Mouse (Mus musculus) splenic B cell, adult 2 months (primary cell): ENCODE measurements at regions not wholly inside any gene's neighbourhood (a gene's known extent, or its start where the extent isn't known, plus 50 kb on each side); places are given as distances from the start of the nearest gene placed in this dataset.

ENCODE experiments used
- DNase-seq: peaks from one replicate; pipeline ENCODE4 v3.0.0-alpha.2; 2011; ENCODE audit warnings: low read depth, low spot score
- H3K27me3 ChIP-seq: 2 replicates; pipeline ENCODE4 v1.6.1; 2012; ENCODE audit warnings: mild to moderate bottlenecking, low read length, moderate library complexity, mixed read lengths; ENCODE audit not compliant: control insufficient read depth, poor library complexity, insufficient read depth, severe bottlenecking
- H3K36me3 ChIP-seq: 2 replicates; pipeline ENCODE4 v1.6.1; 2012; ENCODE audit warnings: mild to moderate bottlenecking, low read length, moderate library complexity, mixed read lengths; ENCODE audit not compliant: control insufficient read depth, poor library complexity, insufficient read depth, severe bottlenecking

- H3K36me3 ChIP-seq, result no peaks in the 10 kb centered on the region
- no peaks in the 10 kb centered on the region; the same call in 1 of the 2 replicates for H3K27me3 ChIP-seq
- no peak for DNase-seq
Measured at GRCm38 (mm10) chr14:33864796-33865195, 58.6 kb upstream of the Gdf10 start.

GRCm38 (mm10) chr14:33865746-33866145 is 57.6 kb upstream of the Gdf10 start:
- H3K27me3 ChIP-seq, result no peaks in the 10 kb centered on the region; the same call in 1 of the 2 replicates
- DNase-seq, result no peak
- no peaks in the 10 kb centered on the region for H3K36me3 ChIP-seq

DNA sequence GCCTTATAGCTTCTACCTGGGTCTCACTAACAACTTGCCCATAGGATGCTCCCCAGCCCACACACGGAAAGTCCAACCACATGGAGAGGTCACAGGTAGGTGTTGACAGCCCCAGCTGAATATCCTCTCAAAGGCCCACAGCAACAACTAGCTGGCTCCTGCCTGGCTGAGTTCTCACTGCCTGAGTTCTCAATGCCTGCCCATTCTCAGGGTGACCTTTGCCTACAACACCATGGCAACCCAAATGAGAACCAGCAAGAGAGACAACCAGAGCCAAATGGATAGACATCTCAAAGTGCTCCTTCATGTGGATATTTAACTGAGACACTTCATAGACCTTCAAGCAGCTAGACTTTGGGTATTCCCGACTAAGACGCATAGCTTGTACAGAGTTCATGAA is 55.7 kb upstream of the Gdf10 start:
- Histone ChIP-seq H3K36me3 (no peaks in the 10 kb centered on the region), H3K27me3 (no peaks in the 10 kb centered on the region; the same call in 1 of the 2 replicates)
- no peak for DNase-seq
